Mouse (Mus musculus) common myeloid progenitor, adult 5-6 weeks (primary cell): ENCODE measurements at regions not wholly inside any gene's neighbourhood (a gene's known extent, or its start where the extent isn't known, plus 50 kb on each side); places are given as distances from the start of the nearest gene placed in this dataset.

Experiments
- ATAC-seq: replicated peaks from 2 replicates; pipeline ENCODE4 v1.8.0; 2016; ENCODE audit warnings: low read depth, mild to moderate bottlenecking, moderate TSS enrichment, inconsistent platforms; ENCODE audit not compliant: poor library complexity, severe bottlenecking

- ATAC-seq: no peak
Observed at GRCm38 (mm10) chr9:63046981-63047380, 59.3 kb upstream of the Pias1 start.

GRCm38 (mm10) chr9:63045531-63045930, 57.8 kb upstream of the Pias1 start:
- no peak for ATAC-seq

GRCm38 (mm10) chr9:63043304-63043703, 55.6 kb upstream of the Pias1 start:
- no peak for ATAC-seq

- ATAC-seq: no peak
Observed at GRCm38 (mm10) chr9:63038031-63038430, 50.3 kb upstream of the Pias1 start.
